Mouse (Mus musculus) Muller cell, postnatal 12 days (primary cell): Measurements from ENCODE around the gene Tfap2e.

Experiments used
- DNase-seq: peaks from one replicate; pipeline ENCODE4 v3.0.0-alpha.2; 2015; ENCODE audit errors: inconsistent ontology term

The Tfap2e gene

DNA sequence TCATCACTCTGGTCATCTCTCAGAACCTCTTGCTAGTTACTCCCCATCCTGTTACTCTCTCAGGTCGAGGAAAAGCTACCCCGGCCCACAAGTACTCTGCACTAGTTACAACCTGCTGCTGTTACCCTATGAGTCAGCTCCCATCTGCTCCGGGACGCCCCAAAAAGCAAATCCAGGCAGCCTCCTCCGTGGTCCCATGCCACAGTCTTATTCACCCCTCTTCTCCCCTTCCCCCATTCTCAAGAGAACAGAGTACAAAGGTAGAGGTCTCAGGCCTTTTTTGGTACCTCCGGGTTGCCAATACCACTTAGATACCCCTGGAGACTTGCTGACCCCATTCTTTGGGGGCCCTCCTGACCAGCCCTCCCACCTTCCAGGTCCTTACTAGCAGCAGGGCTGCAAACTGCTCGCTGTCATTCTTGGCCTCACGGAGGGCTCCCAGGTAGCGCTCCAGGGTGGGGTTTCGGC is 15.6 kb upstream of the Tfap2e start:
- no peak for DNase-seq

DNA sequence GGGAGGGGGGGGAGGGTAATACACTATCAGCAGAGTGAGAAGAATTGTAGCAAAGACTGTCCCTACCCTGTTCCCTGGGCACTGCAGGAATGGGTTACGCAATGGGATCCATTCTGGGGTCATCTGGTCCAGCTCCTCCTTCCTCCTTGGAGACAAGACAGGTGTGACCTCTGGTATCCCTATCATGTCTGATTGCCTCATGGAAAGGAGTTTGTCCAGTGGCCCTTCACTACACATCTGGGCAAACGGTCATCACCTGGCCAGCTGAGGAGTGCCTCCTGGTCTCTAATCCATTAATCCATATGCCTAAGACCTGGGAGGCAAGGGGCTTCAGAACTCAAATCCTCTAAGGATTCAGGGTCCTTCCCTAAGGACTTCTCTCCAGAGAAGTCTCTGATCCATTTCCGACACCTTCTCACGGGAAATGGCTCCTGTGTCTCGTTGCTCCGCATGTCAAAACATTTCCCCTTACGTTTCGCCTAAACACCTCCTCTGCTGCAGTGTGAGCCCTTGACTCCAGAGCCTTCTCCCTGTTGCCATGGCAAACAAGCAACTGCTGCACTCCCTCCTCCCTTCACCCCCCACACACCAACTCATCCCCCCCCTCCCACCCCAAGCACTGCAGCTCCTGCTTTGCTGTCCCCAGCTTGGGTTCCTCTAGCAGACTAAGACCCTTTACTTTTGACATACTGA is 15.0 kb upstream of the Tfap2e start:
- DNase-seq: no peak

DNA sequence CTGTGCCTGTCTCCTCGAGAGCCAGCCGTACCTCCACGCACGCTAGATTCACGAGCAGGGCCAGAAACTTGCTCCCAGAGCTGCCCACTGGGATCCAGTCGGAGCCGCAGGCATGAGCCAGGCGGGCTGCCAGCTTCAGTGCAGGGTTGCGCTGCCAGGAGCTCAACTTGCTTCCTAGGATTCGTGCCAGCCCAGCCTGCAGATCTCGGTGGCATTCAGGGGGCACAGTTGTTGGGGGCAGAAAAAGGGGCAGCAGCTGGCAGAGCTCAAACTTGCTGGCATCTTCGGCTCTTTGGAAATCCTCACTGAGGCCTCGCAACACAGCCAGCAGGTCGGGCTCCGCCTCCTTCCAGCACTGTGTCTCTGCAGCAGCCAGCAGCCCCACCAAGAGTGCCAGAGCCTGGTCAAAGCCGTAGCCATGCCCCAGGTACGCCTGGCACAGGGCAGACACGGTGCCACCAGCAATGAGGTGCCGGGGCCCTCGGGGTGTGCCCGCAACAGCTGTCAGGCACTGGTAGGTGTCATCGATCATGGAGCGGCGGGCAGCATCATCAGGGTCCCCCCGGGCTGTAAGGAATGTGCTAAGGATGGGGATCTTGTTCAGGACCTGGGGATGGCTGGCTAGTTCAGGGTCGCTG is 14.1 kb upstream of the Tfap2e start:
- peak; percentile 66 for DNase-seq

DNA sequence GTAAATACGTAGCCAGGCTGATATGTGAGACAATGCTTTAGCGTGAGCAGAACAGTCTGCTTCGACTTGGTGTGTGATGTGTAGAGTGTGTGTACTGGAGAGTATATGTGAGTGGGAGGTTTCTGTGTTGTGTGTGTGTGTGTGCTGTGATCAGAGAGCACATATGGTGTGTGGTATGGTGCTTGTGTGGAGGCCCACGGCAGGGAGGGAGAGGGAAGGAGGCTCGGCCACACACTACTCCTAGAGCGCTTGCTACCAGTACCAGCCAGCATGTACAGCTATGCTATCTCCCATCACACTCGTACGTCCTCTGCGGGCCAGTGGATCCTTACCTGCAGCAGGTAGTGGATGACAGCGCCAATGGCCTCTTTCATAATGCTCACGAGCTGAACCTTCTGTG is 13.5 kb upstream of the Tfap2e start:
- DNase-seq: no peak

DNA sequence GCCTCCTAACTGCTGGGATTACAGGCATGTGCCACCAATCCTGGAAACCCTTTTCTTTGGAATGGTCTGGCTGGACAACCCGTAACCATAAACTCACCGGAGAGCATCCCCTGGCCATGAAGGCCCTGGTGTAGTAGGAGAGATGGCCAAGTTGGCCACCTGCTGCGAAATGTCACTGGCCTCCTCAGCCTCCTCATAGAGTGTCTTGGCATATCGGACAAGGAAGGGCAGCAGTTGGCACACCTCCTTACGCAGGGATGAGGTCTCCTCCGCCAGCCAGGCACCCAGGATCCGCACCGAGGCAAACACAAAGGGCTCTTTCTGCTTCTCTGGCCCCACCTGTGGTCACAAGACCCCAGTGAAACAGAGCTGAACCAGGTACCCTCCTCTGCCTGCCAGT is 12.3 kb upstream of the Tfap2e start:
- no peak for DNase-seq

DNA sequence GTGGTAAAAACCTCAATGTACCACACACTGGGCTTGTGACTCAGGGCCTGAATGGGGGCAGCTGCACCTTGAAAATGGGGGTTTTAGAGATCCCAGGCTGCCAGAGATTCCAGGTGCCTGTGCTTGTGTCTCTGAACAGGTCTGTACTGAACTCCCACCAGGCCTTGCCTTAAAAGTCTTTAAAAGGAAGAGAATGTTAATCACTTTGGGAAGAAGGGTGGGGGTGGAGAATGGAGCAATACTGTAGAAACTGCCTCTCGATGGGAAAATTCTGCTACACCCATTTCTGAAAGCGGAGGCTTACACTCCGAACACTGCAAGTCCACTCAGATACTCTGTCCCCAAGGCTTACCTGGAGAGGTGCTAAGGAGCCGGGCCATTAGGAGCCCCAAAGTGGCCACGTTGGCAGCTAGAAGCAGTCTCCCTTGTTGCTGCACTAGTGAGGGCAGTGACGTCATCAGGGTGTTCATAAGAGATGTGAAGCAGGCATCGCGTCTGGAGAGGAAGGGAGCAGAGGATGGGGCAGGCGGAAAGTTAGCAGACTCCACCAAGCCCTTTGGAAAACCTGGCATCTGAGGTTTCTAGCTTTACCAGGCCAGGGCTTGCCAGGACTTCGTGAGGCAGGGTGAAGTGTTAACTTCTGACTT is 10.3 kb upstream of the Tfap2e start:
- DNase-seq: no peak

DNA sequence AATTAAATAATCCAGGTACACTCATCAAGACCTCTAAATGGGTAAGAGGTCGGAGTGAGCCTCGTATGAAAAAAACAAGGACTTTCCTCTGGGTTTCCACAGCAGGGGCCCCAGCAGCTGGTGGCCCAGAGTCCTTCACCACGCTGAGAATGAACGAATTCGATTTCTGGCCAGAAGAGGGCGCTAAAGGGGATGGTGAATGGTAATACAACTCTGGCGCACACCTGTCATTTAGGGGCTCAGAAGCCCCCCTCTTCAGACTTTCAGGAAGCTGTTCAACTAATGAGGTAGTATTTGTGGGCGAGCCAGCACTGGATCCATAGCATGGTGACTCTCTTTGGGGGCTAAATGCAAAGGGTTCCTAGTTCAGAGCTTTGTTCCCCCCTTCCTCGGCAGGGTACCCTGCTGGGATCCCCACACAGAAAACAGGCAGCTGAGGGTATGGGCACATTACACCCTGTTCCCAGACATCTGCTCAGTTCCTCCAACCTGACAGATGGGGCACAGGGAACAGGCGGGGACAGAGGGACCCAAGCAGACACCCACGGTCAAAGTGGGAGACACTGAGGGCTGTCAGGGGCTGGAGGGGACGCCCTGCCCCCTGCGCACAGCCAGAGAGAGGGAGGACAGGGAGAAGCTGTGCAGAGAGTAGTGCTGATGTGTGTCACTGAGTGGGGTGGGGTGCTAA is 9.6 kb upstream of the Tfap2e start:
- DNase-seq: no peak

DNA sequence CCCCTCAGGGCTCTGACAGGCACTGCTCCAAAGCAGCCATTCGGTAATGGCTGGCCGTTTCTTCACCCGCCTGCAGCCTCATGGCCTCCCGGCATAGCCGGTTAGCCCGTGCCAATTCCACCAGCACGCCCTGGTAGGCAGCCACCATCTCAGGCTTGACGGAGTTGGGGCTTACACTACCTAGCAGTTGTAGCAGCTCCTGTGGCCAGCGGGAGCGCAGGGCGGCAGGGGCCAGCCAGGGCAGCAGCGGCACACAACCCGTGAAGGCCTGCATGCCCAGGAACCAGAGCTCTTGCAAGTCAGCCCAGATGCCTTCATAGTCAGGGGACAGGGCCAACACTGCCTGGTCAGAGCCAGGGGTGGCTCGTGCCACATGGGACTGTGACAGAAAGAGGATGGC is 8.8 kb upstream of the Tfap2e start:
- DNase-seq: no peak

DNA sequence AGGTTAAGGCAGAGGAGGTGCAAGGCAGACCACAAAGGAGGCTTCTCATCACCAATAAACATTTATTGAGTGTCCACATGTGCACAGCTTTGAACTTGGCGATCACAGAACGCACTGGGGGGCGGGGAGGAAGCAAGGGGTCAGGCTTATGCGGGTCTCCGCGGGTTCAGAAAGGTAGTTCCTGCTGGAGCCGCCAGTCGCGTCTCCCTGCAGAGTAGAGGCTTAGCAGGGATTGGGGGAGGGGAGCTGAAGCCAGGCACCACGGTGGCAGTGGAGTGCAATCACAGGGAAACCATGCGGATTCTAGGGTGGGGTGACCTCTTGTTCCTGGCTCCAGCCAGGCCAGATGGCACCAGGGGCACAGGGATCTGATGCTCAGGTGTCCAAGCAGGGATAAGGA is 7.7 kb upstream of the Tfap2e start:
- DNase-seq: no peak

DNA sequence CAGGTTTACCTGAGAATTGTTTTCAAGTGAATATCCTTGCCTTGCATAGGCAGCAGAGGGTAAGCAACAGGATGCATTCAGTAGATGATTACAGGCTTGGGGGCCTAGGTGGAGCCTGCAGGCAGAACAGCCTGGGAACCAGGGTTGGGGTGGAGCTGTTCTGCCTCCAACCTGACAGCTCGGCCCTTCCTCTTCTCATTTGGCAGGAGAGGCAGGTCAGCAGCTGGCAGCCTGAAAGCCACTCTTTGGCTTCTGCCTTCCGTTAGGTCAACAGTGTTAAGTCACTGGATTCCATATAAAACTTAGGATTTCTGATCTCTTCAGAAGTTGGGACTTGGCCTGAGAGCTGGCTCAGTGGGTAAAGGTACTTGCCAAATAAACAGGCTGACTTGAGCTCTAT is 6.9 kb upstream of the Tfap2e start:
- DNase-seq: no peak

DNA sequence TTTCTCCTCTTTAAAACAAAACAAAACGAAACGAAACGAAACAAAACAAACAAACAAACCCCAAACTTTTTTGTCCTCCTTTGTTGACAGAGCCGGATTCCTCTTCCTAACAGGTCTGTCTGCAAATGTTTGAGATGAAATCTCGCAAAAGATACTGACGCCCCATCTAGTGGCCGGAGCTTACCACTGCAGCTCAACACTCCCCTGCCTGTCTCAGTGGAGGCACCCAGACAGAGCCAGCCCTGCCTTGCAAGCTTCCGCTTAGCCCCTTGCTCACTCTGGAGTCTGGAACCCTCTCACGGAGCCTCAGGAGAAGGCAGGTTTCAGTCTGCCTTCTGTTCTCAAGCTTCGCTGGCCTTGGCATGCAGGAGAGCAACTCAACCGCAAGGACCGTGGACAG is 5.4 kb upstream of the Tfap2e start:
- DNase-seq: peak; percentile 64

DNA sequence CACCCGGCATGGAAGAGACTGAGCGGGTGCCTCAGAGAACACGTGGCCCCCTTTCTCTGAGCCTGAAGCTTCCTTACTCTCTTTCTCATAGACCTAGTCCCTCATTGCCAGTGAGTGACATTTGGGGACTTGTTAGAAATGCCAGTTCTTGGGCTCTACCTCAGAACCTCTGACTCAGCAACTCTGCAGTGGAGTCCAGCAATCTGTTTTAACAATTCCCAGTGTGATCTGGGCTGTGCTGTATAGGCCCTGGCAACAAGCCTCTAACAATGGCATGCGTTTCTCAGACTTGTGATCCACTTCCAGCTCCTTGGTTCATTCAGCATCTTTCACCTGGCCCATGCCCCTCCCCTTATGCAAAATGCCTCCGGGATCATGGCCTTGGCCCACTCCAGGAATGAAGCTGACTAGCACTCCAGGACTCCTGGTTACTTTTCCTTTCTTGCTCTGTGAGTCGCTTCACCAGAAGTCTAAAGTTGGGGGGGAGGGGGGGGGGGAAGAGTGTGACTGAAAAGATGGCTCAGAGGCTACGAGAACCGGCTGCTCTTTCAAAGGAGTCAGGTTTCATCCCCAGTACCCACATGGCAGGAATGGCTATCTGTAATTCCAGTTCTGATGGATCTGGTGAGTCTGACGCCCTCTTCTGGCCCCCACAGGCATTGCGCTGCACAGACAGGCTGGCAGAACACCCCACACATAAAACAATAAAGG is 4.1 kb upstream of the Tfap2e start:
- DNase-seq: no peak

DNA sequence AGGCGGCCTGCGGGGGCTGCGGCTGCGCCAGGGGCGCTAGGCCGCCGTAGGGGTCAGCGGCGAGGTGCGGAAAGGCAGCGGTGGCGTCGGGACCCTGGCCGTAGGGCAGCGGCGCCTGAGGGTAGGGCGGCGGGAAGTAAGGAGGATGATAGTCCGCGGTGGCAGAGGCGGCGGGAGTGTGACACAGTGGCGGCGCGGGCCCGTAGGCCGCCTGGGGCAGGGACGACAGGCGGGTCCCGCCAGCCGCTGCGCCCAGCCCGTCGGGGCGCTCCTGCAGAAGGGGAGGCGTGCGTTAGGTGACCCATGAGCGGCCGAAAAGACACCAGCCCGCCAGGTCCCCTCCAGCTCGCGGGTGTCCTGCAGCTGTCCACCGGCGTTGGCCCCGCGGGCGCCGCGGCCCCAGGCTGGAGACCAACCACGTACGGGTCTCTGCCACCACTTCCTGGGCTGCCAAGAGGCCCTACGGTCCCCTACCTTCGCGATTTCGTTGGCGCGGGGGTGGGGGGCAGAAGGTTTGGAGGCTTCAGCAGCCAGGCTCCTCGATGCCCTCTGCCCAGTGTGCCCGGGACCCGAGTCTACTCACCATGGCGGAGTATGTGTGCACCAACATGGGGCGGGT is 549 bp downstream of the Tfap2e start:
- DNase-seq: no peak

DNA sequence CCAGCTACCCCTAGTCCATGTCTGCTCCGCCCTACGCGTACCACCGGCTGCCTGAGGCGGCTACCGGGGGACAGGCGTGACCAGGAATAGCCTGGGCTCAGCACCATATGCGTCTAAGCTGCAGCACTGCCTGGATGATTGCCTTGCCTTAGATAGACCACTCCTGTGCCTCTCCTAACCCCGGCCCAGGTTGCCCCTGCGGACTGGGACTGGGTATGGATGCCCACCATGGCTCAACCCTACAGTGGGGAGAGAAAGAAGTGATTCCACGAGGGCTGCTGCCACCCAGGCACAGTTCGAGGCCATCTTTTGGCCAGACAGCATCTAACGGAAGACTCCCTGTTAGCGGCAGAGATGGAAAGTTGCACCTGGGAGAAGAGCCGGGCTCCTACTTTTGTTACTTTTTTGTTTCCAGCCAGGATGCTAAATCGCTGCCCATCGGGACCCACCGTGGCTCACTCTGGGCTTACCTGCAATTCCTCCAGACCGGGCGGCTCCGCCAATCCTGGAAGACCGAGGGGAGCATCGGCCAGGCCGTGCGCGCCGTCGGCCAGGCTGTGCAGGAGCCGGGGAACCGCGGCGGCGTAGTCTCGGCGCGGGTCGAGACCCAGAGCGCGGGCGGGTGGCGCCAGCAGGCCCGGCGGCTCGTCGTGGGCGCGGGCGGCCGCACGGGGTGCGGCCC is 1.2 kb downstream of the Tfap2e start:
- DNase-seq: no peak

DNA sequence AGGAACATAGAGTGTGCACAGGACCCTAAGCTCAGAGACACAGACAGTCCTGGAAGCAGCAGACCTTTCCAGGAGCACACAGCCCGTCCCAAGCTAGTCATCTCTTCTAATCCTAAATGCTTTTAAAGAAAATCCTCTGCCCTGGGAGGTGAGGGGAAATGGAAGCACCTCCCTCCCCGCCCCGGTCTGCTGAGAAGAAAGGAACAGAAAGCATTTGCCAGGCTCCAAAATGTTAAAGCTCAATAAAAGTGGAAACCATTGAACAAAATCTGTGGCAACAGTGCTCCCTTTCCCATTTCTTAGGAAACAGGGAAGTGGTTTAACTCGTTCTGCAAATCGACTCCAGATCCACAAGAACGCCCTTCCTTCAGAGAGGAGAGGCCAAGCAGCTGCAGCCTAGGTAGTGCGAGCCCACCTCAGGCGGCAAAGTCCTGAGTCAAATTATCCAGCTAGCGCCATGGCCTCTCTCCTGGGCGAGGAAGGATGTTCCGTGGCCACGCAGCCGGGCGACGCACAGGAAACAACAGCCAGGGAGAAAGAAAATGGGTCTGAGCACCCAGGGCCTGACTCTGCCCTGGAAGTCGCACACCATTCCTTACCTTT is 1.9 kb downstream of the Tfap2e start:
- no peak for DNase-seq

DNA sequence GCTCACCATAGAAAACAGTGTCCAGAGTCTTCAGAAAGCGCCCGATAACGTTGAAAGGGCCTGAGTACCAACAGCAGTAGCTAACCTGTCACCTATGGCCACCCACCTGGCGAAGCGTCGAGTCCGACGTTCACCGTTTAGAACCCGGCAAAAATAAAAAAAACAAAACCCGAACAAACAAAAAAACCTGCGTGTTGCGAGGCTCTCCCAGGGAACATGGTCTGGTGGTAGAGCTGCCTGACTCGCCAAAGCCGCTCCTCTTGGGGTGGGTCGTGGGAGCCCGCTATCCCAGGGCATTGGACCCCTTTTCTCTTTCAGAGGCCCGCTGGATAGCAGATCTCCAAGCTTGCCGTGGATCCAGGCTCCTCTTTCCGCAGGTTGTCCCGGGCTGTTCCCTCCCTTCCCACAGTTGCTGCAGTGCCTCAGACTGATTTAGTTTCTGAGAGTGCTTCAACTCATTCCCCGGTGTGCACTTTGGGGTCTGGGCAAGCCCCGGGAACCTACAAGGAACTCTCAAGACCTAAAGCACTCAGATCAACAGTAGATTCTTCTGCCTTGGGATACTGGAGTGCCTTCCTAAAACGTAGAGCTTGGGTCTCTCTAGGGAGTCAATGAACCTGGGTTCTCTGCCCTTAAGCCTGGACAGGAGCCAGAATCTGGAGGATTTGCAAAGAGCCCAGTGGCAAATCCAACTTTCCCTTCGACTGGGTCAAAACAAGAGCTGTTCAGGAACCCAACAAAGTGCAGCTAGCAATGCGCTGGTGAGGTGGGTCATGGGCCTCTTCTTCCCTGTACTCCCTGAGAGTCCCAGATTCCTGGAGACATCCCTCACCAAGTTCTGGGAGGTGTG is 3.3 kb downstream of the Tfap2e start:
- no peak for DNase-seq

DNA sequence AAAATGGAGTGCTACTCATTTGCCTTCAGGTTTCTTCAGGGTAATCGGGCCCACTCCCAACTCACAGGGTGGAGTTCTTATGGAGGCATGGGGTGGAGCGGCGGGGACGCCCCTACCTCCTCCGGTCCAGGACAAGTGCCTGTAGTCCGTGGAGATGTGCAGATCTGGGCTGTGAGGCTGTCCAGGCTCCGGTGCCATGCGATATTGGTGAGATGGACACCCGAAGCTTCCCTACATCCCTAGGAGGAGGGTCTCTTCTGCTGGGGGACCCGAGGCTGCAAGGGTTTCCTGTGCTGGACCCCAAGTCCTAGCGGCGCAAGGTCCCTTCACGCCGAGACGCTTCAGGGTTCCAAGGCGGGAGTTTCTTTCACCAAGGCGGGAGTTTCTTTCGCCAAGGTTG is 3.9 kb downstream of the Tfap2e start:
- no peak for DNase-seq

DNA sequence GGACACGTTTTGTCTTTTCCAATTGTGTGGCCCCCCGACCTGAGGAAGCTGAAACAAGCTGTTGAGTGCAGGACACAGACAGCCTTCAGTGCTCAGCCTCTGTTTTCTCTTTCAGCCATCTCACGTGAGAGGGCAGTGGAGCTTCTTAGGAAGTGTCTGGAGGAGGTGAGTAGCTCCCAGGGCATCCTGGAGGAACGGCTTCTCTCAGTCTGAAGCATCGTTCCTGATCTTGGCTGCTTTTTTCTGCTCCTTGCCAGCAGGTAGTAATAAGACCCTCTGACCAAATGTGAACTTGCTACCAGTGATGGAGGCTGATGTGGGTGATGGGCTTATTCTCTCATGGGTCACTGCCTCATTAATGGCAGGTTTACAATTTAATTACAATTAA is 28.6 kb downstream of the Tfap2e start:
- DNase-seq: no peak

DNA sequence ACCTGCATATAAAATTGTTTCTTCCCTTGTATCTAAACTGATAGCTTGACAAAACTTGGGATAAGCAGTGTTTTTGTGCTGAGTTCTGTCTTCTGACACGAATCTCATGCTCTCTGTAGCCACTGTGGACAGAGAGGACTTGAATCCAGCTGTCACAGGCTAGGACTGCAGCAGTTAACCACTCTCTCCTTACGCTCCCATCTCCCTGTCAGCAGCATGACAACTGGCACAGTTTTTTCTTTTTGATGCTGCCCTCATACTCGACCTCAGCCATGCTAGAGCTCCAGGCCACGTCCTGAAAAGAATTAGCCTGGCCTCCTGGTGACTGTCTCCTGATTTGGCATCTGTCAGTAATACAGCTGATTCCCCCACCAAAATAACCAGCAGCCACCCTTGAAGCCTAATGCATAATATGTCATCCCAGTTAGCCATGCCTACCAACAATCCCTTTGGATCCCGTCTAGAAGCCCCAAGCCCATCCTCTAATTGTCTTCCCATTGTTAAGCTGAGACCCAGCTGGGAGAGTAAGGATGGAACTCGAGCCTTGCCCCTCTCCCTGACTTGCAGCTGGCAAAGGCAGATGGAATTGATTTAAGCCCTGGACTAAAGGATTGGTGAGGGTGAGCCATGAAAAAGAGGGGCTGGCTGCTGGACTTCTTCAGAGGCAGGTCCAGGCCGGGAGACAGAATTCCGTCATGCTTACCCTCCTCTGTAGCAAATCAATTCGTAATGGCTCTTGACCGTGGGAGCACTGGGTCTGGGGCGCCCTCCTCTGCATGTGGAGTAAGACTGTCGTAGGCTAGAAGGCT is 29.2 kb downstream of the Tfap2e start:
- DNase-seq: no peak
